Mouse (Mus musculus) hindlimb bud, embryonic 11.5 days (tissue): ENCODE measurements at regions not wholly inside any gene's neighbourhood (a gene's known extent, or its start where the extent isn't known, plus 50 kb on each side); places are given as distances from the start of the nearest gene placed in this dataset.

Source experiments
- DNase-seq: peaks from one replicate; pipeline ENCODE4 v3.0.0-alpha.2; 2012; ENCODE audit warnings: low read depth, low spot score; ENCODE audit errors: extremely low spot score

GRCm38 (mm10) chr2:51015360-51016128 lies 133.4 kb downstream of the Rnd3 start:
- peak; percentile 35 for DNase-seq

DNA sequence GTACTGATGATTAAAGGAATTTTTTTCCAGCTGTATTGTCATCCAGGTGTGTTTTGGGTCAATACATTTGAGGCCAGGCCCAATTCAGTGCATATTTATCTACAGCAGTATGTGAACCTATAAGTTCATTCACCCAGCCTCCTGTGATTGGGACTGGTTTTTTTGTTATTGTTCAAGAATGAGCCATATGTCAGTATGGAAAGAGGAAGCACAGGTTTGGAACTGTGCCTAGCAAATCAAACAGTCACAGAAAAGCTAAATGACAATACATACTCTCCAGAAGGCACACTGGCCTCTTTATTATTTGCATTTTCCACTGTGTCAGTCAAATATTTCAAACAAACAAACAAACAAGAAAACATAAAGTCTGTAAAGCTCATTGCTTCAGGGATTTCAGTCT lies 134.7 kb downstream of the Rnd3 start:
- DNase-seq, result no peak

- no peak for DNase-seq
Observed at GRCm38 (mm10) chr2:51013090-51013489, 135.8 kb downstream of the Rnd3 start.

DNA sequence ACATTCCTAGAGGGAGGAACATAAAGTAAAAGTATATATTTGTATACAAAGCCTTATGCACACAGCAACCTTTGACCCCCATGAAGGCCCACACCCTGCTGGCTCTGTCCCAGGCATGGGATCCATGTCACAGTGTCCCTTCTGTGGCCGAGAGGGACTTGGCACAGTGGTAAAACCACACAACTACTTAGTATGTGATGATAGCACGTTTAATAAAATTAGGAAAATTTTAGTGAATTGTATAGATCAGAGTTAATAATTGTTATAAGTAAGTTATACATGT lies 140.7 kb downstream of the Rnd3 start:
- DNase-seq, result no peak

GRCm38 (mm10) chr2:51007409-51008250 lies 141.3 kb downstream of the Rnd3 start:
- DNase-seq, result no peak

GRCm38 (mm10) chr2:51006818-51007217 lies 142.1 kb downstream of the Rnd3 start:
- no peak for DNase-seq

DNA sequence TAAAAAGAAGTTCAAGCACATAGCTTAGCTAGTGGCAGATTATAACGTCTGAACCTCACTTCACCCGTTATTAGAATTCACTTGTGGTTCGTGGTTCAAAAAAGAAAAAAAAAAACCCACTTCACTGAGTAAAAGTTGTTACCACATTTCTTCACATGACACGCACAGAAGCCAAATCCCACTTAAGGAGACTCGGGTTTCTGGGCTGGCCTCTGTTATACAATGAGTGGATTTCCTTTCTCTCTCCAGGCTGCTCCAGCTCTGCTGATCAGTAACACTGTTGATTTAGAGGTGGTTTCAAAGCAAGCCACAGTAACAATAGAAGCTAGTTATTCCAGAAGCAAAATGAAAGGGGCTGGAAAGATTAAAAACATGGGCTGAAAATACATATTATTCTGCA lies 147.4 kb downstream of the Rnd3 start:
- DNase-seq, result no peak

DNA sequence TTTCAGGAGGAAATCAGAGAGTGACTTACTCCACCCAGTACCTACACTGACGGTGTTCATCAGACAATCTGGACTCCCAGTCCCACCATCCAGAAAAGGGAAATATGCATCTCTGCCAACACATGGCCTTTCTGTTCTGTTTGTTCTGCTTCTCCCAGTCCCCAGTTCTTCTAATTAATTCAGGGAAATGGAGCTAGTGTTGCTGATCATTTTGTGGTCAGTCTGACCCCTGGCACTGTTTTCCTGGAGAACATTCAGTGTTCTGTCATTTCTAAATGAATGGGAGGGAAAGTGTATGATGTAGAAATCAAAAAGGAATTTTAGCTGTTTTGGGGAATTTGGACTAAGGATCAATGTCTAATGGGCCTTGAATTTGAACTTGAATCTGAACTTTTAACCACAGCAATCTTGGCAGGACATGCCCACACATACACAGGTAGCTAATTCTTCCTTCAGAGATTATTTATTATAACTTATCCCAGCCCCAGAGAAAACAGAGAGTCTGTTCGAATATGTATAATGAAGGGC lies 165.0 kb downstream of the Rnd3 start:
- DNase-seq, result no peak

- no peak for DNase-seq
Observed at GRCm38 (mm10) chr2:50982571-50982970, 166.3 kb downstream of the Rnd3 start.

DNA sequence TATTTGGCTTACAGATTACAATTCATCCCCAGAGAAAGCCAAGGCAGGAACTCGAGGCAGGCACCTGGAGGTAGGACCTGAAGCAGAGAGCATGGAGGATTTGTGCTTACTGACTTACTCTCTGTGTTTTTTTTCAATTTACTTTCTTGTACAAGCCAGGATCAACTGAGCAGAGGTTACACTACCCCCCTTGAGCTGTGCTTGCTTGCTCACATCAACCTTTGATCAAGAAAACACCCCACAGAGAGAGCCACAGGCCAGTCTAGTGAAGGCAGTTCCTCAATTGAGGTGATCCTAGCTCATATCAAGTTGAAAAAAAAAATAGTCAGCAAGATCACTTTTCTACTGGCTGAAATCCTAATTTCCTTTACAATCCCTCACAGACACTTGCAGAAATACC lies 170.6 kb downstream of the Rnd3 start:
- no peak for DNase-seq

DNA sequence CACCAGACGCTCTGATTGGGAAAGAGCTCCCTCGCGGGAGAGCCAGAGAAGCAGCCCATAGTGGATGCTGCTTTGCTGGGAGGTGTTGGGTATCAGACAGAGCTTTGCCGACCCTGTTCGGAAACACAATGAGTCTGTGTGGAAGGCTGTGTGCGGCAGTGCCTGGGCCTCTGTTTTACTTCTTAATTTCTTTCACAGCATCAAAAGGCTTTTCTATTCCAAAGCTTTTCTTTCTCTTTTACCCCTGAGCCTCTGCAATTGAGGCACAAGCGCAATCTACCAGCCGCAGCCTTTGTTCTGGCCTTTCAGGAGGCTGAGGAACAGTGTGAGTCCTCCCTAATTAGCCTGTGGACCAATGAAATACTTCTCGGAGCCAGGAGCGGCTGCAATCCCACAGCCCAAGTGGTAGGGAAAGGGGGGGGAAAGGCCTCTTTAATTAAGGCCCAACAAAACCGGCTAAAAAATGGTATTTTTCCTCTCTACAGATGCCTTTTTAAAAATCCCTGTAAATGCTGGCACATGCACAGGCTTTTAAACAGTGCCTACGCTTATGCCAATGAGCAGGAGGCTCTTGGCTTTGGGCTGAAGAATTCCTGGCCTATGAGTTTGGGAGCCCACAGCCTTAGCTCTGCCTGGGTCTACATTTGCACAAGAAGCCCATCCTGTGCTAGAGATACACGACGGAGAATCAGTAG lies 177.6 kb downstream of the Rnd3 start:
- DNase-seq, result peak; percentile 49

GRCm38 (mm10) chr2:50968382-50968781 lies 180.5 kb downstream of the Rnd3 start:
- DNase-seq, result no peak

DNA sequence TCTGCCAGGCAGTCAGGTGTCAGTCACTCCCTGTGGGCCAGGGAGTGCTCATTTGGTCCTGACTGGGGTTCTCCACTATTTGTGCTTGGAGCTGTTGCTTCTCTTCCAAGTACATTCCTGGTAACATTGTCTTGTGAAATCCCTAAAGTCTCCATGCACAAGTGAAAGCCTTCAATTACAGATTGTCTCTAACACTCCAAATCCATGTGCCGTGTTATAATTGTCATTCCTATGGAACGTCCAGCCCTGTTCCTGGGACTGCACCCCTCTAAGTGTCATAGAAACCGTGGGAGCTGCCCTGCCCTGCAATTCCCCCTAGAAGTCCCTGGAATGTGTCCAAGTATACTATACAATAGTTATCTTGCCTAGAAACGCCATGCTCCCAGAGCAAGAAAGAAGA lies 181.1 kb downstream of the Rnd3 start:
- DNase-seq, result no peak

DNA sequence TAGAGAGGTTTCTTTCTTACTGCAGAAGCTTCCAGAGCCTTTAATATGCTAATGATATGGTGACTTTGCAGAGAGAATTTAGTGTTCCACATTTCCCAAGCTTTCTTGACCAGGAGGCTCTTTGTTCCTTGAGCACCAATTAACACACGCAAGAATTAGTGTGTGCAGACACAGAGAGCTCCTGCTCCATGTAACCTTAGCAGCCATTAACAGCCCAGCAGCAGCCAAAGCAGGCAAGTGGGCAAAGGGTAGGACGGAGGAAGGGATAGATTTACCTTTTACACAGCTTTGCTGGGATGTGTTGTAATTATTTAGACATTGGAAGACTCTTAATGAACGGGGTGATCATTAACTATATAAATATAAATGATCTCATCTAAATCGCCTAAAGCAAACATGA lies 181.8 kb downstream of the Rnd3 start:
- no peak for DNase-seq

GRCm38 (mm10) chr2:50965485-50966017 lies 183.4 kb downstream of the Rnd3 start:
- no peak for DNase-seq

- no peak for DNase-seq
Observed at GRCm38 (mm10) chr2:50964062-50964461, 184.8 kb downstream of the Rnd3 start.

DNA sequence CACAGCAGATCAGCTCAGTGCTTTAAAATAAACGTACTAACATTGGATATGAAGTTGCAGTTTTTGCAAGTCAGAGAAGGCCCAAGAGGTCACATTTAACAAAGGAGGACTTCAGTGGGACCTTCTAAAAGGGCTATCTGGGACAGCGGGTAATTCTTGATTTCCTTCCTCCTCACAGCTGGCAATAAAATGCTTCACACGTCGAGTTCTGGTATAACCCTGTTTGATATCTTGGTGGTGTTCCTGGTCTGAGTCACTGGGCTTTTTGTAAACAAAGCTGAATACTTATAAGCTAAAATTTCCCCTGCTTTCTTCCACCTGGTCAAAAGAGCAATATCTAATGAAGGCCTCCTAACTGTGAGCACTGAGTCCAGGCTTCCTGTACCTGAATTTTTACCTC lies 187.9 kb downstream of the Rnd3 start:
- no peak for DNase-seq

DNA sequence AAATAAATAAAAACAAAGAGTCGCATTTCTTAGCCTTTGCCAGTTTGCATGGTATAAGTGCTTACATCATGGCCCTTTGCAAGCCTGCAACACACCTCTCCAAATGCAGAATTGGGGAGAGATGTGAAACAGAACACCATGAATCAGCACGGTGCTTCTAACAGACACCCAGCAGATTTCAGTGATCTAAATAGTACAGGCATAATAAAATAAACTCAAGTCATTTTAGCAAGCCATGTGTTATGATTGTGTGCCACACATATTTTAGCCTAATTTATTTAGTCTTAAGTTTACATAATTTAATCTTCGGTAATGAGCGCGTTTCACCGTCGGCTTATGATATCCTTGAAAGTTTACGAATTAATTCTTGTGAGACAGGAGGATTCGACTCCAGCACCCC lies 189.6 kb downstream of the Rnd3 start:
- DNase-seq, result no peak

DNA sequence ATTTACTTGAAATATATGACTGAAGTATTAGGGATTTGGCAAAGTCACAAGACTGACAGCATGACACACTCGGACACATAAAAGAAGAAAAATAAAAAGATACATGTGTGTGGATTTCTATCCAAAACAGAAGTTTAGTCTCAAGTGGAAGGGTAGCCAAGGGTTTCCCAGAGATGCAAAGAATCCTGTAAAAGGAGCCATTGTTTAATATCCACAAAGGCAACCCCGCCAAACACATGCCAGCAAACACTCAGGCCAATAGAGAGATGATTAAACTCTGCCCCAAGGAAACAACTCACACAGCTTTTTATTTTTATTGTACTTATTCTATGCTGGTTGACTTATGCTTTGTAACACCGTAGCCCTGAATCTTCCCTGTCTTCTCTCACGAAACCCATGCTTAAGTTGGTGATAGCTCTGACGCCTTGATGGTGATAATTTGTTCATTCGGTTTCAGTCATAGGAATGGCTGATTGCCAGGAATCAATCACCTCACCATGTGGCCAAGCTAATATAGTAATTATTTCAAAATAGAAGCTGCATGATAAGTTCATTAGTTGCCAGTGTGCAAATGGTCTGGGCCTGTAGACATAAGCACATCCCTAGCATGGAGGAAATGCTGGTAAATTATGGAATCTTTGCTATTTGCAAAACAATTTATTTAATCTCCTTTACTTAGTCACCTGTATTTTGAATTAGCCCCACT lies 194.4 kb downstream of the Rnd3 start:
- no peak for DNase-seq

DNA sequence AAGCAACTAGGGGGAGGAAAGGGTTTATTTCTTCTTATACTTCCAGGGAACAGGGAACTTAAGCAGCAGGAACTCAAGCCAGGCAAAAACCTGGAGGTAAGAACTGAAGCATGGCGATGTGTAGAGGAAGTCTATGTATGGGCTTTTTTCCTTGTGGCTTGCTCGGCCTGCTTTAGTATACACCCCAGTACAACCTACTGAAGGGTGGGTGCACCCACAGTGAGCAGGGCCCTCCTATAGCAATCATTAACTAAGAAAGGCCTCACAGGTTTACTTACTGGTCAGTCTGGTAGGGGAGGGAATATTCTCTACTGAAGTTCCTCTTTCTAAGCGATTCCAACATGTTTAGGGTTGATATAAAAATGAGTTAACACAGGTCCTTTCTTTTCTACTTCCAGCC lies 197.9 kb downstream of the Rnd3 start:
- no peak for DNase-seq

DNA sequence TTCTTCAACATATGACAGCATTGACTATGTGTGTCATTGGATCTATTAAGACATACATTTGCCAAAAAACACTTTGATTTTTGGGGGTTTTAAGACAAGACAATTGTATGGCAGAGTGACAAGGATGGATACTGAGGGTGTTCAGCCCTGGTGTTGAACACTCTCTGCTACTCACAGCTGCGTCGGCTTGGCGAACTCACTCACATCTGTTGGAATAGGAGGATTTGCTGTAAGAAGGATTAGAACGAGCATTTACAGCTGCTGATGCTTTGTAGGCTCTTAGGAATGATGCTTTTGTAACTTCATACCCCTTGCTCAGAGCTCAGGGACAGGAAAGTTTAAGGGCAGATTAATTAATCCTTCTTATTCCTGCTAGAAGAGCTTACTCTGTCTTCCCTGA lies 199.2 kb downstream of the Rnd3 start:
- no peak for DNase-seq
